Mouse (Mus musculus) lung, embryonic 15.5 days (tissue): Measurements from ENCODE around the gene Dnm3. TPM values are rescaled to one million over a fixed set of nuclear protein-coding genes. Genes with fewer than 3 reads are reported as not detected.
A peak's percentile ranks its signal among the peaks of the same experiment; 100 is the strongest.

Experiments
- ATAC-seq: fragments of 200-750 bp; cut with Nextera tagmentation; 2 replicates; pipeline ENCODE4 v1.8.0; 2017; ENCODE audit warnings: moderate number of reproducible peaks, borderline replicate concordance; ENCODE audit not compliant: low FRiP score, low TSS enrichment; ENCODE audit errors: extremely low read depth
- H3K27ac ChIP-seq: fragments of 300-500 bp; sonication (generic); 2 replicates; pipeline ENCODE4 v1.5.1; 2015; ENCODE audit warnings: moderate library complexity, mild to moderate bottlenecking, inconsistent platforms
- H3K27me3 ChIP-seq: fragments of 300-500 bp; sonication (generic); 2 replicates; pipeline ENCODE4 v1.6.1; 2015; ENCODE audit warnings: inconsistent platforms
- H3K36me3 ChIP-seq: fragments of 300-500 bp; sonication (generic); 2 replicates; pipeline ENCODE4 v1.6.1; 2015; ENCODE audit warnings: inconsistent platforms
- H3K4me1 ChIP-seq: fragments of 300-500 bp; sonication (generic); 2 replicates; pipeline ENCODE4 v1.6.1; 2015; ENCODE audit warnings: inconsistent platforms
- H3K4me2 ChIP-seq: fragments of 300-500 bp; sonication (generic); 2 replicates; pipeline ENCODE4 v1.6.1; 2015; ENCODE audit warnings: inconsistent platforms, mild to moderate bottlenecking, moderate library complexity
- H3K4me3 ChIP-seq: fragments of 300-500 bp; sonication (generic); 2 replicates; pipeline ENCODE4 v1.5.1; 2015; ENCODE audit warnings: mild to moderate bottlenecking, inconsistent platforms
- H3K9ac ChIP-seq: fragments of 300-500 bp; sonication (generic); 2 replicates; pipeline ENCODE4 v1.6.1; 2015; ENCODE audit warnings: inconsistent platforms
- H3K9me3 ChIP-seq: fragments of 300-500 bp; sonication (generic); 2 replicates; pipeline ENCODE4 v1.6.1; 2016; ENCODE audit warnings: inconsistent platforms
- WGBS: fragments of 180-500 bp; shearing (Covaris S2); methylation state at CpG from one replicate; pipeline ENCODE4 v1.1.7; 2015; 5-methylcytosine and 5-hydroxymethylcytosine counted together
- polyA plus RNA-seq: library from polyadenylated mRNA; unstranded; fragments of >200 nt; fragmentation: Nextera tagmentation; extraction: Ambion mirVana; gene quantifications from 2 replicates; pipeline ENCODE4 v1.2.1, GENCODE M21; 2015

The Dnm3 gene
- polyA plus RNA-seq, 1 experiment from 2014 or later = 2.7 TPM

DNA sequence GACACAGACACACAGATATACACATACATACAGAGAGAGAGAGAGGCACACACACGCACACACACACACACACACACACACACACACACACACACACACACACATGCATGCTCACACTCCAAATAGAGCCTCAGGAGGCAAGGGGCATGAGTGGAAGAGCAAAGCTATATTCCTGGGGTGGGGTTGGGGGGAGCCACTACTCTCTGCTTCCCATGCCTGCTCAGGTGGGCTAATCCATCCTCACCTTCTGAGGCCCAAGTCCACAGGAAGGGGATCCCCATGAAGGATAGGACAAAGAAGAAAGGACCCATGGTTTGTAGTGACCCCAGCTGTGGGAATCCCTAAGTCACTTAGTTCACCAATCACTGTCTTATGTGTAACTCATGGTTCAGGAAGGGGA is 332.8 kb downstream of the Dnm3 start:
- H3K27ac ChIP-seq = peak overlapping the region; percentile 64

GRCm38 (mm10) chr1:162143974-162144912 is 333.6 kb downstream of the Dnm3 start:
- ATAC-seq = peak; percentile 68
- Histone ChIP-seq H3K9me3 (no peaks in the 10 kb centered on the region), H3K4me3 (no peak overlapping the region), H3K9ac (no peak overlapping the region), H3K4me1 (peaks cover 9% of the 10 kb centered on the region), H3K27me3 (no peaks in the 10 kb centered on the region), H3K4me2 (no peak overlapping the region), H3K27ac (peak overlapping the region; percentile 64), H3K36me3 (no peaks in the 10 kb centered on the region)
- 24% methylated on average over 6 of the region's 6 CpGs for WGBS

More for the DNA sequence above, 332.8 kb downstream of the Dnm3 start:
- Histone ChIP-seq H3K36me3 (no peaks in the 10 kb centered on the region), H3K4me2 (no peak overlapping the region), H3K9ac (no peak overlapping the region), H3K9me3 (no peaks in the 10 kb centered on the region), H3K4me3 (no peak overlapping the region), H3K27me3 (no peaks in the 10 kb centered on the region), H3K4me1 (peaks cover 9% of the 10 kb centered on the region)
- 60% methylated on average over 1 of the region's 1 CpGs for WGBS
- no peak for ATAC-seq

DNA sequence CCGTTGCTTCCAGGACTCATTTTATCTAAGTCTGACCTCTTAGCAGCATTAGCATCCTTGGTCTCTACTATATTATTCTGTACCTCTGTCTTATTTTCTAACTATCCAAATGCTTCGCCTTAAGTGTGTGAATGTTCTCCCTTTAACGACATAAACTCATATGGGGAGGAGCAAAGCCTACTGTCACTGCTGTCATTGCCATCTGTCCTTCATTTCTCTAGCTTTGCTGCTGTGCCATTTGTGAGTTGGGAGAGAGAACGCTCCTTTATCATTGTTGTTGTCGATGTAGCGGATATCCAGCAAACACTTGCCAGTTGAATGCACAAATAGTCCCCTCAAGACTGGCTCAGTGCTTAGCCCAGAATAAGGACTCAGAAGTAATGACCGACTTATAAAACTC is 335.5 kb downstream of the Dnm3 start:
- Histone ChIP-seq H3K4me1 (peaks cover 9% of the 10 kb centered on the region), H3K9me3 (no peaks in the 10 kb centered on the region), H3K4me2 (no peak overlapping the region), H3K9ac (no peak overlapping the region), H3K27ac (no peak overlapping the region), H3K36me3 (no peaks in the 10 kb centered on the region), H3K4me3 (no peak overlapping the region), H3K27me3 (no peaks in the 10 kb centered on the region)
- ATAC-seq = no peak
- WGBS = 86% methylated on average over 7 of the region's 7 CpGs

DNA sequence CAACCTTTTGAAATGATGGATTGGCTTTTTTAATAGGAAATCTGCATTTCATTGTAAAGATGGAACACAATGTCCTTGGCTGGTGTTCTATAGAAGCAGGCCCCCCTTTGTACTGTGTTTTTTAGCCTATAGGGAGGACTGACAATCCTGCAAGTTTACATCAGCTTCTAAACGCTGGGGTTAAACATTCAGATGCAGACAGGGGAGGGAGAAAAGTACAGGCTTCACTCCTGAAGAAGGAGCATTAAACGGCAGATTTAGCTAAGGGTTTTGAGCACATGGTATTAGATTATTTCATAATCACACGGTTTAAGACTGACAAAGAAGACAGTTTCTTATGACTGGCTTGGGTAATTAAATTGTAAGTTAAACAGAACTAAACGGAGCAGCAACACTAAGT is 341.5 kb downstream of the Dnm3 start:
- Histone ChIP-seq H3K4me1 (peaks cover 9% of the 10 kb centered on the region; the same call in 1 of the 2 replicates), H3K4me3 (no peak overlapping the region), H3K36me3 (no peaks in the 10 kb centered on the region), H3K9ac (no peak overlapping the region), H3K27ac (no peak overlapping the region), H3K9me3 (no peaks in the 10 kb centered on the region), H3K27me3 (no peaks in the 10 kb centered on the region), H3K4me2 (no peak overlapping the region)
- WGBS = 31% methylated on average over 4 of the region's 4 CpGs
- ATAC-seq = no peak

- Histone ChIP-seq H3K4me2 (no peak overlapping the region), H3K27me3 (no peaks in the 10 kb centered on the region), H3K9ac (no peak overlapping the region), H3K9me3 (no peaks in the 10 kb centered on the region), H3K4me3 (no peak overlapping the region), H3K27ac (no peak overlapping the region), H3K36me3 (no peaks in the 10 kb centered on the region), H3K4me1 (peaks cover 9% of the 10 kb centered on the region; the same call in 1 of the 2 replicates)
- 82% methylated on average over 11 of the region's 11 CpGs for WGBS
- no peak for ATAC-seq
Observed at GRCm38 (mm10) chr1:162135451-162136213, 342.2 kb downstream of the Dnm3 start.

- Histone ChIP-seq H3K27ac (no peak overlapping the region), H3K9me3 (no peaks in the 10 kb centered on the region), H3K36me3 (no peaks in the 10 kb centered on the region), H3K27me3 (no peaks in the 10 kb centered on the region), H3K9ac (no peak overlapping the region), H3K4me3 (no peak overlapping the region), H3K4me2 (no peak overlapping the region), H3K4me1 (peaks cover 9% of the 10 kb centered on the region; the same call in 1 of the 2 replicates)
- no peak for ATAC-seq
- WGBS = 19% methylated on average over 3 of the region's 3 CpGs
Observed at GRCm38 (mm10) chr1:162134651-162135066, 343.2 kb downstream of the Dnm3 start.

- Histone ChIP-seq H3K4me3 (no peak overlapping the region), H3K27me3 (no peaks in the 10 kb centered on the region), H3K4me1 (peaks cover 9% of the 10 kb centered on the region; the same call in 1 of the 2 replicates), H3K9ac (no peak overlapping the region), H3K36me3 (no peaks in the 10 kb centered on the region), H3K9me3 (no peaks in the 10 kb centered on the region), H3K27ac (no peak overlapping the region), H3K4me2 (no peak overlapping the region)
- ATAC-seq = no peak
- WGBS = 88% methylated on average over 8 of the region's 8 CpGs
Observed at GRCm38 (mm10) chr1:162132908-162133641, 344.8 kb downstream of the Dnm3 start.

- Histone ChIP-seq H3K36me3 (no peaks in the 10 kb centered on the region), H3K4me1 (peaks cover 9% of the 10 kb centered on the region), H3K9ac (no peak overlapping the region), H3K9me3 (no peaks in the 10 kb centered on the region), H3K27ac (no peak overlapping the region), H3K4me2 (no peak overlapping the region), H3K27me3 (no peaks in the 10 kb centered on the region), H3K4me3 (no peak overlapping the region)
- 63% methylated on average over 8 of the region's 8 CpGs for WGBS
- ATAC-seq = no peak
Observed at GRCm38 (mm10) chr1:162126856-162127792, 350.7 kb downstream of the Dnm3 start.

- H3K27ac ChIP-seq = no peak overlapping the region
- no peak overlapping the region for H3K4me2 ChIP-seq
- no peak overlapping the region for H3K4me3 ChIP-seq
- no peaks in the 10 kb centered on the region for H3K27me3 ChIP-seq
- H3K9ac ChIP-seq = no peak overlapping the region
- no peaks in the 10 kb centered on the region for H3K36me3 ChIP-seq
- H3K4me1 ChIP-seq = peaks cover 13% of the 10 kb centered on the region
- ATAC-seq = no peak
- H3K9me3 ChIP-seq = no peaks in the 10 kb centered on the region
- WGBS = 66% methylated on average over 3 of the region's 3 CpGs
Observed at GRCm38 (mm10) chr1:162124396-162124795, 353.4 kb downstream of the Dnm3 start.

- WGBS = 42% methylated on average over 7 of the region's 7 CpGs
- H3K36me3 ChIP-seq = no peaks in the 10 kb centered on the region
- H3K27me3 ChIP-seq = no peaks in the 10 kb centered on the region
- peaks cover 13% of the 10 kb centered on the region for H3K4me1 ChIP-seq
- no peak overlapping the region for H3K4me2 ChIP-seq
- no peak overlapping the region for H3K4me3 ChIP-seq
- H3K9me3 ChIP-seq = no peaks in the 10 kb centered on the region
- H3K27ac ChIP-seq = peak overlapping the region; percentile 71
- no peak overlapping the region for H3K9ac ChIP-seq
- peak; percentile 82 for ATAC-seq
Observed at GRCm38 (mm10) chr1:162121441-162122200, 356.2 kb downstream of the Dnm3 start.
